Mouse (Mus musculus) bone marrow macrophage, adult 2 months (primary cell): ENCODE measurements around the gene Ankrd35. TPM values are rescaled to one million over a fixed set of nuclear protein-coding genes. Genes with fewer than 3 reads are reported as not detected.
"Not testable (repeated sequence)": the region's sequence is repeated elsewhere in the genome, so short reads cannot be mapped to it uniquely, and the experiment has no call there.

ENCODE experiments used
- H3K27ac ChIP-seq: 2 replicates; pipeline ENCODE4 v1.5.1; 2012; ENCODE audit warnings: low read depth, low read length; ENCODE audit not compliant: insufficient read depth
- H3K4me1 ChIP-seq: 2 replicates; pipeline ENCODE4 v1.6.1; 2012; ENCODE audit warnings: low read length; ENCODE audit not compliant: control insufficient read depth, insufficient read depth
- H3K4me3 ChIP-seq: 2 replicates; pipeline ENCODE4 v1.5.1; 2012; ENCODE audit warnings: mild to moderate bottlenecking, low read length, moderate library complexity; ENCODE audit not compliant: insufficient read depth
- CTCF ChIP-seq: IDR thresholded peaks from 2 replicates; pipeline ENCODE4 v1.5.1; 2012; ENCODE audit warnings: low read depth, mild to moderate bottlenecking, low read length, moderate library complexity
- POLR2A ChIP-seq: IDR thresholded peaks from 2 replicates; pipeline ENCODE4 v1.6.1; 2012; ENCODE audit warnings: mild to moderate bottlenecking, low read depth, low read length, borderline replicate concordance
- polyA plus RNA-seq: library from polyadenylated mRNA; stranded (reverse); fragments of >200 nt; gene quantifications from 2 replicates; pipeline ENCODE4 v1.2.4, GENCODE M21; 2012; ENCODE audit not compliant: missing spikeins, insufficient read depth, insufficient read length

The Ankrd35 gene
- polyA plus RNA-seq, 1 experiment: not detected

GRCm38 (mm10) chr3:96645018-96645649 lies 24.8 kb upstream of the Ankrd35 start, which contains the start of gene Itga10:
Itga10 (plus strand) TSS chr3:96645584.
- no peak for TF ChIP-seq POLR2A
- peak; percentile 69 for TF ChIP-seq CTCF
- H3K4me3 ChIP-seq: no peak within 1 kb of the TSS

GRCm38 (mm10) chr3:96647365-96647764 lies 22.6 kb upstream of the Ankrd35 start:
- Histone ChIP-seq H3K4me3 (no peak overlapping the region), H3K4me1 (no peaks in the 10 kb centered on the region), H3K27ac (no peak overlapping the region)
- TF ChIP-seq CTCF (no peak), POLR2A (no peak)

More at GRCm38 (mm10) chr3:96645018-96645649, 24.8 kb upstream of the Ankrd35 start, which contains the start of gene Itga10:
- no peaks in the 10 kb centered on the region for H3K4me1 ChIP-seq
- no peak within 1 kb of the TSS for H3K27ac ChIP-seq

GRCm38 (mm10) chr3:96660901-96661300 lies 9.0 kb upstream of the Ankrd35 start:
- TF ChIP-seq CTCF (no peak), POLR2A (no peak)
- Histone ChIP-seq H3K4me1 (peaks cover 17% of the 10 kb centered on the region), H3K27ac (peak overlapping the region; percentile 76), H3K4me3 (no peak overlapping the region)

GRCm38 (mm10) chr3:96662731-96663316 lies 7.1 kb upstream of the Ankrd35 start:
- TF ChIP-seq POLR2A: no peak
- no peak for TF ChIP-seq CTCF
- H3K4me1 ChIP-seq: peaks cover 17% of the 10 kb centered on the region

GRCm38 (mm10) chr3:96663432-96664239 lies 6.3 kb upstream of the Ankrd35 start:
- H3K4me1 ChIP-seq: peaks cover 17% of the 10 kb centered on the region
- no peak overlapping the region for H3K4me3 ChIP-seq
- H3K27ac ChIP-seq: no peak overlapping the region
- TF ChIP-seq POLR2A: no peak
- TF ChIP-seq CTCF: peak; percentile 66

More at GRCm38 (mm10) chr3:96662731-96663316, 7.1 kb upstream of the Ankrd35 start:
- no peak overlapping the region for H3K27ac ChIP-seq
- no peak overlapping the region for H3K4me3 ChIP-seq

DNA sequence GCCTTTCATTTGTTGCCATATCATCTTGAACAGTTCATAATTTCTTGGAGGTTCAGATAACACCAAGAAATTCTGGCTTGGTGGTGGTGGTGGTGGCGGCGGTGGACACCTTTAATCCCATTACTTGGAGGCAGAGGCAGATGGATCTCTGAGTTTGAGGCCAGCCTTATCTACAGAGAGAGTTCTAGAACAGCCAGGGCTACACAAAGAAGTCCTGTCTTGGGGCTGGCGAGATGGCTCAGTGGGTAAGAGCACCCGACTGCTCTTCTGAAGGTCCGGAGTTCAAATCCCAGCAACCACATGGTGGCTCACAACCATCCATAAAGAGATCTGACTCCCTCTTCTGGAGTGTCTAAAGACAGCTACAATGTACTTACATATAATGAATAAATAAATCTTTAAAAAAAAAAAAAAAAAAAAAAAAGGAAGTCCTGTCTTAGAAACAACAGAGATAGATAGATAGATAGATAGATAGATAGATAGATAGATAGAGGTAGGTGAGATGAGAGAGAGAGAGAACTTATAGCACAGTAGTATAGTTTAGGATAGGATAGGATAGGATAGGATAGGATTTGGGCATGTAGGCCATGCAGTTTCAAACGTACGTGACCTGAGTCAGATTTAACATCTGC lies 4.1 kb upstream of the Ankrd35 start:
- not testable (repeated sequence) for H3K27ac ChIP-seq, H3K4me3 ChIP-seq
- H3K4me1 ChIP-seq: peaks cover 17% of the 10 kb centered on the region

DNA sequence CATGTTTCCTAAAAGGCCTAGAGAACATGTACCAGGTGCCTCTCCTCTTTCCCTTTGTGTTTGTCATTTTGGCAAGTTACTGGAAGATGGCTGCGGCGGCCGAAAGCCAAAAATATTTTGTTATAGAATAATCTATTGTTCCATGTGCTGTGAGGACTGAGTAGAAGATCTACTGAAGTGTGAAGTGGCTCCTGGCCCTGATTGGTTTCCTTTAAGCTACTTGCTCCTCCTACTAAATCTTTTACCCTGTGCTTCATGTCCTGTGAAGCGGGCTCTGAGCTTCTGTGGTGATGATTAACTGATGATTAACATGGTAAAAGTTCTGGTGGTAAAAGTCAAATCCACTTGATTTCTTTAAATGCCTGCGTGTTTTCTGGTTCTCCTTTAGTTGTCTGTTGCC lies 3.0 kb upstream of the Ankrd35 start:
- Histone ChIP-seq H3K4me1 (peaks cover 11% of the 10 kb centered on the region), H3K4me3 (no peak overlapping the region), H3K27ac (no peak overlapping the region)
- TF ChIP-seq POLR2A (no peak), CTCF (no peak)

- Histone ChIP-seq H3K27ac (no peak overlapping the region), H3K4me1 (peaks cover 10% of the 10 kb centered on the region), H3K4me3 (no peak overlapping the region)
- TF ChIP-seq CTCF: no peak
- TF ChIP-seq POLR2A: no peak
Observed at GRCm38 (mm10) chr3:96667316-96667715, 2.6 kb upstream of the Ankrd35 start.

DNA sequence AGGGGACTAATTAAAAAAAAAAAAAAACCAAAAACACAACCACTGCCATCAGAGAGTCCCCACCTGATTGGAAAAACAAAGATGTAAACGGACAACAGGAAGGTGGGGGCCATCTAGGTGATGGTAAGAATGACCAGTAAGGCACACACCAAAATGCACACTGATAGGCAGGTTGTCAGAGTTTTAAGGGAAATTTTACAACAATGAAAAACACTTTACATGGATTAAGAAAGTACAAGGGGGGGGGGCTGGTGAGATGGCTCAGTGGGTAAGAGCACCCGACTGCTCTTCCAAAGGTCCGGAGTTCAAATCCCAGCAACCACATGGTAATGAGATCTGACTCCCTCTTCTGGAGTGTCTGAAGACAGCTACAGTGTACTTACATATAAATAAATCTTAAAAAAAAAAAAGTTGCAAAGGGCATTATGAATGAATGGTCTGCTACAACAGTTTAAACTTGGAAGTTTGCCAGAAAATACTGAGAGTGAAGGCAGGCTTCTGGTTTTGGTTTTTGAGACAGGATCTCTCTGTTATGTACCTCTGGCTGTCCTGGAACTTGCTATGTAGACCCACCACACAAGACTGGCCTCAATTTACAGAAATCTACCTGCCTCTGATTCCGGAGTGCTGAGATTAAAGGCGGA lies 1.4 kb upstream of the Ankrd35 start:
- Histone ChIP-seq H3K27ac (no peak overlapping the region), H3K4me1 (peaks cover 10% of the 10 kb centered on the region), H3K4me3 (no peak overlapping the region)
- no peak for TF ChIP-seq POLR2A
- TF ChIP-seq CTCF: no peak

- no peak for TF ChIP-seq CTCF
- no peak for TF ChIP-seq POLR2A
- Histone ChIP-seq H3K27ac (no peak overlapping the region), H3K4me3 (no peak overlapping the region), H3K4me1 (peaks cover 8% of the 10 kb centered on the region)
Observed at GRCm38 (mm10) chr3:96671519-96671918, 1.6 kb downstream of the Ankrd35 start.
